Mouse (Mus musculus) midbrain, embryonic 11.5 days (tissue): ENCODE results near the gene Casp6. TPM values are rescaled to one million over a fixed set of nuclear protein-coding genes. Genes with fewer than 3 reads are reported as not detected.

Experiments
- ATAC-seq: fragments of 200-750 bp; cut with Nextera tagmentation; 2 replicates; pipeline ENCODE4 v1.8.0; 2017; ENCODE audit warnings: moderate TSS enrichment, moderate library complexity; ENCODE audit not compliant: low FRiP score
- DNase-seq: peaks from one replicate; pipeline ENCODE4 v3.0.0; 2015; ENCODE audit warnings: low spot score; ENCODE audit errors: missing footprints
- H3K27ac ChIP-seq: fragments of 300-500 bp; sonication (generic); 2 replicates; pipeline ENCODE4 v1.5.1; 2014; ENCODE audit warnings: low read depth, low read length
- H3K27me3 ChIP-seq: fragments of 300-500 bp; sonication (generic); 2 replicates; pipeline ENCODE4 v1.6.1; 2014; ENCODE audit warnings: mild to moderate bottlenecking, low read length, moderate library complexity, mixed read lengths; ENCODE audit not compliant: control insufficient read depth, insufficient read depth
- H3K36me3 ChIP-seq: fragments of 300-500 bp; sonication (generic); 2 replicates; pipeline ENCODE4 v1.6.1; 2014; ENCODE audit warnings: mild to moderate bottlenecking, low read length, moderate library complexity, mixed read lengths; ENCODE audit not compliant: control insufficient read depth, insufficient read depth
- H3K4me1 ChIP-seq: fragments of 300-500 bp; sonication (generic); 2 replicates; pipeline ENCODE4 v1.6.1; 2014; ENCODE audit warnings: low read length; ENCODE audit not compliant: control insufficient read depth, insufficient read depth
- H3K4me2 ChIP-seq: fragments of 300-500 bp; sonication (generic); 2 replicates; pipeline ENCODE4 v1.6.1; 2014; ENCODE audit warnings: mild to moderate bottlenecking, moderate library complexity
- H3K4me3 ChIP-seq: fragments of 300-500 bp; sonication (generic); 2 replicates; pipeline ENCODE4 v1.5.1; 2014; ENCODE audit warnings: low read depth, low read length
- H3K9ac ChIP-seq: fragments of 300-500 bp; sonication (generic); 2 replicates; pipeline ENCODE4 v1.6.1; 2014; ENCODE audit warnings: low read length
- H3K9me3 ChIP-seq: fragments of 300-500 bp; sonication (generic); 2 replicates; pipeline ENCODE4 v1.6.1; 2016; ENCODE audit warnings: low read length; ENCODE audit not compliant: control insufficient read depth
- WGBS: fragments of 180-500 bp; shearing (Covaris S2); extraction: QIAGEN DNeasy Blood & Tissue Kit; methylation state at CpG from one replicate; pipeline ENCODE4 v1.1.7; 2014; 5-methylcytosine and 5-hydroxymethylcytosine counted together
- polyA plus RNA-seq: library from polyadenylated mRNA; unstranded; fragments of >200 nt; fragmentation: Nextera tagmentation; extraction: Ambion mirVana; gene quantifications from 2 replicates; pipeline ENCODE4 v1.2.1, GENCODE M21; 2014

Casp6 gene
- polyA plus RNA-seq, 1 experiment from 2014 or later = 63.2 TPM

DNA sequence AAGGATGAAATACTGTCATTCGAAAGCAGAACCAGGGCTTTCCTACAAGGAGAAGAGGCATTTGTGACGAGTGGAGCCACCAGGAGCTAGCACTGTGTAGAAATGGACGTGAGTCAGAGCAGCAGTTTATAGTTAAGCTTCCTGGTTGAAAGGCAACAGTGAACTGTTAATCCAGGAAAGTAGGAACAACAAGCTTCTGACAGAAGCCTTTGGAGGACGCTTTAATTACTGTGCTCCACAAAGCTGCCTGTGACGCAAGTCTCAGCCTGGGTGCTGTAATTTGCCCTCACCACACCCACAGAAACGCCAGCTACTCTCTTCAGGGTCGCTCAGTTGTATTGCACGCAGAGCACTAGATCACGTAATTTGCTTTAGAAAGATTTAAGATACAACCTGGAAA, 35.3 kb downstream of the Casp6 start:
- no peak overlapping the region for H3K27ac ChIP-seq
- no peak for ATAC-seq
- 58% methylated on average over 9 of the region's 9 CpGs for WGBS
- H3K4me1 ChIP-seq = no peaks in the 10 kb centered on the region
- no peaks in the 10 kb centered on the region for H3K9me3 ChIP-seq
- no peaks in the 10 kb centered on the region for H3K27me3 ChIP-seq
- H3K9ac ChIP-seq = no peak overlapping the region
- H3K4me2 ChIP-seq = no peak overlapping the region
- H3K4me3 ChIP-seq = no peak overlapping the region
- H3K36me3 ChIP-seq = no peaks in the 10 kb centered on the region
- no peak for DNase-seq

DNA sequence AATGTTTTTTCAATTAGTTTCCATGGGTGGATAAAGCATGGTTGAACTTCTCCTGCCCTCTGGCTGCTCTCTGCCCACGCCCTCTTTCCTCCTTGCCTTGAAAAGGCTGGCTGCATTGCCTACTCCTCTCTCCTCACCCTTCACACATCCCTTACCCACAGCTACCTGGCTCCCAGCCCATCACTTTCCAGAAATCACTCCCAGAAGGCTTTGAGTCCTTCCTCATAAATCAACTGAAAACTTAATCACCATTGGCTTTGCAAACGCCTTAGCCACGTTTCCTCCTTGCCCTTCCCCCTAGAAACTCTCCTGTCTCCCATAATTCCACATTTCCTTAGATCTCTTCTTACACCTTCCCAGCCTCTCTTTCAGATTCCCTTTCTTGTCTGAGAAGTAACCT, 36.6 kb downstream of the Casp6 start:
- no peak overlapping the region for H3K9ac ChIP-seq
- no peak for DNase-seq
- ATAC-seq = no peak

DNA sequence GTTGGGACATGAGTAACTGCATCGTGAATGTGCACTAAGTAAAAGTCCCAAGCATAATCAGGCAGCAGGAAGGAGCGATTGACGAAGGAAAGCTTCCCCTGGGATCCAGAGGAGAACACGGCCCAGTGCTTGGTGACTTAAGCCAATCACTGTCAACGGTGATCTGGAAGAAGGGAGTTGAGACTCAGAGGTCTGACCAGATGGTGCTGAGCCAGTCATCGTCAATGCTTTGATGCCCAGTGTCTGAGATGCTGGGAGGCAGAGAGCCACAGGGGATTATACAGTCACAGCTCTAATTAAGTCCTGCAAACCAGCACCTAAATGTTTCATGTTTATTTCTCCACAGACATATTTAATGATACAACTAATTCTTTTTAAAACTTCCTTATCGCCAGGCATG, 37.8 kb downstream of the Casp6 start:
- no peaks in the 10 kb centered on the region for H3K36me3 ChIP-seq
- H3K4me3 ChIP-seq = no peak overlapping the region
- H3K4me1 ChIP-seq = no peaks in the 10 kb centered on the region
- 58% methylated on average over 7 of the region's 7 CpGs for WGBS
- H3K4me2 ChIP-seq = no peak overlapping the region
- no peaks in the 10 kb centered on the region for H3K9me3 ChIP-seq
- H3K27me3 ChIP-seq = no peaks in the 10 kb centered on the region
- no peak for ATAC-seq
- no peak overlapping the region for H3K27ac ChIP-seq
- H3K9ac ChIP-seq = no peak overlapping the region
- DNase-seq = no peak

More for the DNA sequence above, 36.6 kb downstream of the Casp6 start:
- Histone ChIP-seq H3K36me3 (no peaks in the 10 kb centered on the region), H3K27me3 (no peaks in the 10 kb centered on the region), H3K27ac (no peak overlapping the region), H3K9me3 (no peaks in the 10 kb centered on the region), H3K4me3 (no peak overlapping the region), H3K4me2 (no peak overlapping the region), H3K4me1 (no peaks in the 10 kb centered on the region)
- WGBS = 80% methylated on average over 3 of the region's 3 CpGs

DNA sequence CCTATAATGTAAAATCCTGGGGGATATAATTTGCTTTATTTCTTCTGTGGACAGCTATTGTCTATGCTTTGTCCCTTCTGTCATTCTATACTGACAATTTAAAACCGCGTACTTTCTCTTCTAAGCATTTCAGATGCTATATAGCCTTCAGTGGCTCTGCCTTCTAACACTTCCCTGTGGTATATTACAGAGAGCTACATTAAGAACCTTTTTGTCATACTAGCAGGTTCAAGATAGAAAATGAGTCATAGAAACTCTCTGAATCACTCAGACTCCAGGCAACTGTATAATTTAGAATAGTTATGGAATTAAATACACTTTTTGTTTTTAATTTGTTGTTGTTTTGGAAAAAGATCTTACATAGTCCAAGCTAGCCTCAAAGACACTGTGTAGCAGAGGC, 39.6 kb downstream of the Casp6 start:
- Histone ChIP-seq H3K4me3 (no peak overlapping the region), H3K27ac (no peak overlapping the region), H3K9me3 (no peaks in the 10 kb centered on the region), H3K9ac (no peak overlapping the region), H3K36me3 (no peaks in the 10 kb centered on the region), H3K4me2 (no peak overlapping the region), H3K4me1 (no peaks in the 10 kb centered on the region), H3K27me3 (no peaks in the 10 kb centered on the region)
- WGBS = 89% methylated on average over 2 of the region's 2 CpGs
- ATAC-seq (no peak), DNase-seq (no peak)

DNA sequence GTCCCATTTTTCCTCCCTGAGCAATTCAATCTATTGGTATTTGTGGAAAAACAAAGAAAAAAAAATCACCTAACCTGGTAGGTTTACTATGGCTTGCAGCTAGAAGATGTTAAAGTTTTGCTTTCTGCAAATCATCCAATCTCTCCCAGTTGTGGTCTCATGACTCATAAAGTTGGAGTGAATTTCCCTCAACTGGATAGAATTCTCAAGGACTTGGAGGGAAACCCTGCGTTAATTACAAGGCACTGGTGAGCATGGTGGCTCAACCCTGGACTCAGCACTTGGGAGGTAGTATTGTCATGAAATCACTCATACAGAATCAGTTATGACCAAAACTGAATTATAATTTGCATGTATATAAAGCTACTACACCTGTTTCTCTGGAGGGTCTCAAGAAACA, 40.1 kb downstream of the Casp6 start:
- Histone ChIP-seq H3K4me2 (no peak overlapping the region), H3K9me3 (no peaks in the 10 kb centered on the region), H3K9ac (no peak overlapping the region), H3K27ac (no peak overlapping the region), H3K27me3 (no peaks in the 10 kb centered on the region), H3K36me3 (no peaks in the 10 kb centered on the region), H3K4me3 (no peak overlapping the region), H3K4me1 (no peaks in the 10 kb centered on the region)
- no peak for DNase-seq
- ATAC-seq = no peak
- WGBS = 88% methylated on average over 1 of the region's 1 CpGs

DNA sequence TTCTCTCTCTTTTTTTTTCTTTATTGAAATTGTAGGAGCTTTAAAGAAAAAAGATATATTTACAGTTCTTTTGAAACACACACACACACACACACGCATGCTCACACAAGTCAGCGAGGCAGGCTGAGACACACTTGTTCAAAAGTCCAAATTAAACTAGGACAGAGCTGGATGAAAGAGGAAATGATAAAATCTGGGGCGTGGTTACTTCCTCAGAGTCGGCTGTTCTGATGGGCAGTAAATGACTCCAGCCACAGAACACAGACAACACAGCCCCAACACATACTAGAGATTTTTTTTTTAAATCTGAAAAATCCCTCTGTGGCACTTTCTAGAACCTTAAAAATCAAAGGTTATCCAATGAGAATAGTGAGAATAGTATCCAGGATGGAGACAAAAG, 42.6 kb downstream of the Casp6 start:
- H3K27me3 ChIP-seq = no peaks in the 10 kb centered on the region
- no peak overlapping the region for H3K27ac ChIP-seq
- no peaks in the 10 kb centered on the region for H3K9me3 ChIP-seq
- H3K4me3 ChIP-seq = no peak overlapping the region
- H3K36me3 ChIP-seq = no peaks in the 10 kb centered on the region
- H3K9ac ChIP-seq = no peak overlapping the region
- WGBS = 86% methylated on average over 4 of the region's 4 CpGs
- no peak for DNase-seq
- no peak for ATAC-seq
- no peak overlapping the region for H3K4me2 ChIP-seq
- H3K4me1 ChIP-seq = no peaks in the 10 kb centered on the region

DNA sequence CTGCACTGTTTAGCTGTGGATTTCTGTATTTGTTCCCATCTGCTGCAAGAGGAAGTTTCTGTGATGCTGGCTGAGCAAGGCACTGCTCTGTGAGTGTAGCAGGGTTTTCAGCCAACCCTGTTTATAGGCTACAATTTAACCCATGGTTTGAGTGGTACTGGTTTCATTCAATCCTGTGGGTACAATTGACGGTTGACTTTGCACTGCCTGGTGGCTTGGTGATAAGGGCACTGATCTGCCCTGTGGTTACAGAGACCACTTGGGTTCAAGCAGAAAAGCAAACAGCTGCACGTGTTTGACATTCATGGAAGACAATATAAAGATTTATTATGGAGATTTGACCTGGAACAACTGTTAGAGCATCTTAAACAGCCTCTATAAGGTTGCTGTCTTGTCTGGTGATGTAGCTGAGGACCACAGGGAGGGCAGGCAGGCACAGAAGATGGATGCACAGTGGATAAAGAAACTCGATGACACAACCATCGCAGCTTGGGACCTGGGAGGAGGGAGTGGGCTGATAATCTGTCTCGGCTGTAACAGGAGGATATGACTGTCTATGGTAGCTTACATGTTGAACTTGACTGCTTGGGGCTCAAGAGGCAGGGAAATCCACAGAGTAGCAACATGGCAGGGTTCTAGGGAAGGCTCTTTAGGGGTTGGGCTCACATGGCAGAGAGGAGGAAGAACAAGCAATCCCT, 45.1 kb downstream of the Casp6 start:
- Histone ChIP-seq H3K4me2 (no peak overlapping the region), H3K36me3 (no peaks in the 10 kb centered on the region), H3K9me3 (no peaks in the 10 kb centered on the region), H3K4me1 (no peaks in the 10 kb centered on the region), H3K4me3 (no peak overlapping the region), H3K27me3 (no peaks in the 10 kb centered on the region), H3K9ac (no peak overlapping the region), H3K27ac (no peak overlapping the region)
- ATAC-seq (no peak), DNase-seq (no peak)
- WGBS = 81% methylated on average over 5 of the region's 5 CpGs

DNA sequence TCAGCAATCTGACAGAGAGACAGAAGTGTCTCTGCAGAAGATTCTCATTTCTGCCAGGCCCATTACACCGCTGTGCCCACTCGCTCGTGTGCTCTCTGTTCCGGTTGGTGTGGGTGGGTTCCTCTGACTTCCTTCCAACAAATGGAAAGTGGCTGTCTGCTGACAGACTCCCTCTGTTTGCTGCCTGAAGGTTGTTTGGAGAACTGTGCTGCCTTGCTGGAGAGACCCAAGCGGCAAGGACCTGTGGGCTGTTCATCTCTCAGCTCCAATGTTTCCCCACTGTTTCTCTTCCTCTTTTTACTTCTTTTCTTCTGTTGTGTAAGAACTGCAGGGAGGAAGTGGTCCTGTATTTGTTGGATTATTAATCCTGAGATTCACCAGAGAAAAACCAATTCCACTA, 47.1 kb downstream of the Casp6 start:
- ATAC-seq = no peak
- no peak overlapping the region for H3K27ac ChIP-seq
- 92% methylated on average over 5 of the region's 5 CpGs for WGBS
- no peak overlapping the region for H3K4me3 ChIP-seq
- no peaks in the 10 kb centered on the region for H3K36me3 ChIP-seq
- no peak overlapping the region for H3K9ac ChIP-seq
- H3K4me2 ChIP-seq = no peak overlapping the region
- no peaks in the 10 kb centered on the region for H3K27me3 ChIP-seq
- H3K4me1 ChIP-seq = no peaks in the 10 kb centered on the region
- no peaks in the 10 kb centered on the region for H3K9me3 ChIP-seq
- DNase-seq = no peak

DNA sequence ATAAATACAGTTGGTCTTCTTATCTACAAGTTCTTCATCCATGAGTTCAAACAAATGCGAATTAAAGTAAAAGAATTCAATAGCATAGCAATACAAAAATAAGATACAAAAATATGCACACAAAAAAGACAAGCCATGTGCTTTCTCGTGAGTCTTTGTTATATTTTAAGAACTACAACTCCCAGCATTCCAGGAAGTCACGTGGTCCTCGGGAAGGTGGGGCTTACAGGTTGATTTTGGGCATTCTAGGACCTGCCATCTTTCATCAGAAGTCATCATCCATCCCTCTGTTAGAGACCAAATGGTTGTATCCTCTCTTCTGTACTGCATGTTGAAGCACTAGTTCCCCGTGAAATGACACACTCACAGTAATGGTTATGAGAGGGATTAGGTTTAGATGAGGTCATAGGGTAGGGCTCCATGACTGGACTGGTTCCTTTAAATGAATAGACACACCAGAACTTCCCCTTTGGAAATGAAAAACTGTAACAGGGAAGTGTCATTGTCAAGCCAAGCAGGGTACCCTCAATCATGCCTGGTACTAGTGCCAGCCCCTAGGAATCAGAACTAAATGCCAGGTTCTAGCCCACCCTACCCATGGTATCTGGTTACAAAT, 48.0 kb downstream of the Casp6 start:
- H3K4me2 ChIP-seq = no peak overlapping the region
- WGBS = 84% methylated on average over 5 of the region's 5 CpGs
- H3K9ac ChIP-seq = no peak overlapping the region
- DNase-seq (no peak), ATAC-seq (no peak)
- H3K4me3 ChIP-seq = no peak overlapping the region
- H3K9me3 ChIP-seq = no peaks in the 10 kb centered on the region
- H3K36me3 ChIP-seq = no peaks in the 10 kb centered on the region
- H3K27ac ChIP-seq = no peak overlapping the region
- no peaks in the 10 kb centered on the region for H3K27me3 ChIP-seq
- no peaks in the 10 kb centered on the region for H3K4me1 ChIP-seq
